Mouse (Mus musculus) intestine, postnatal 0 days (tissue): ENCODE data around the gene Ubtd2. TPM values are rescaled to one million over a fixed set of nuclear protein-coding genes. Genes with fewer than 3 reads are reported as not detected.
A peak's percentile ranks its signal among the peaks of the same experiment; 100 is the strongest.

Experiments
- ATAC-seq: fragments of 200-750 bp; cut with Nextera tagmentation; 2 replicates; pipeline ENCODE4 v1.8.0; 2017; ENCODE audit warnings: mild to moderate bottlenecking, moderate TSS enrichment, moderate library complexity
- H3K27ac ChIP-seq: fragments of 300-500 bp; sonication (generic); 2 replicates; pipeline ENCODE4 v1.5.1; 2014; ENCODE audit warnings: mild to moderate bottlenecking, low read depth, low read length, moderate library complexity
- H3K27me3 ChIP-seq: fragments of 300-500 bp; sonication (generic); replicated peaks from 2 replicates; pipeline ENCODE4 v1.6.1; 2014; ENCODE audit warnings: low read length, mixed read lengths; ENCODE audit not compliant: control insufficient read depth, insufficient read depth
- H3K36me3 ChIP-seq: fragments of 300-500 bp; sonication (generic); 2 replicates; pipeline ENCODE4 v1.6.1; 2014; ENCODE audit warnings: mild to moderate bottlenecking, moderate library complexity; ENCODE audit not compliant: control insufficient read depth, insufficient read depth
- H3K4me1 ChIP-seq: fragments of 300-500 bp; sonication (generic); replicated peaks from 2 replicates; pipeline ENCODE4 v1.6.1; 2014; ENCODE audit warnings: antibody characterized with exemption, low read length, mixed read lengths; ENCODE audit not compliant: control insufficient read depth, insufficient read depth
- H3K4me2 ChIP-seq: fragments of 300-500 bp; sonication (generic); replicated peaks from 2 replicates; pipeline ENCODE4 v1.6.1; 2014; ENCODE audit warnings: low read depth, mild to moderate bottlenecking, moderate library complexity
- H3K4me3 ChIP-seq: fragments of 300-500 bp; sonication (generic); 2 replicates; pipeline ENCODE4 v1.5.1; 2014; ENCODE audit warnings: low read depth, low read length
- H3K9ac ChIP-seq: fragments of 300-500 bp; sonication (generic); 2 replicates; pipeline ENCODE4 v1.6.1; 2014; ENCODE audit warnings: mild to moderate bottlenecking, low read depth, low read length
- H3K9me3 ChIP-seq: fragments of 300-500 bp; sonication (generic); 2 replicates; pipeline ENCODE4 v1.6.1; 2016; ENCODE audit warnings: mixed run types; ENCODE audit not compliant: control insufficient read depth
- CTCF ChIP-seq: sonication (generic); IDR thresholded peaks from 2 replicates; pipeline ENCODE4 v1.5.1; 2016; ENCODE audit warnings: low read depth, mild to moderate bottlenecking, control low read depth, antibody characterized with exemption, moderate library complexity
- WGBS: fragments of 180-500 bp; shearing (Covaris S2); extraction: QIAGEN DNeasy Blood & Tissue Kit; methylation state at CpG from one replicate; pipeline ENCODE4 v1.1.7; 2014; 5-methylcytosine and 5-hydroxymethylcytosine counted together
- polyA plus RNA-seq: library from polyadenylated mRNA; unstranded; fragments of >200 nt; fragmentation: Nextera tagmentation; extraction: Ambion mirVana; gene quantifications from 2 replicates; pipeline ENCODE4 v1.2.1, GENCODE M21; 2015

Gene Ubtd2
- polyA plus RNA-seq, 1 experiment from 2014 or later: 7.9 TPM

DNA sequence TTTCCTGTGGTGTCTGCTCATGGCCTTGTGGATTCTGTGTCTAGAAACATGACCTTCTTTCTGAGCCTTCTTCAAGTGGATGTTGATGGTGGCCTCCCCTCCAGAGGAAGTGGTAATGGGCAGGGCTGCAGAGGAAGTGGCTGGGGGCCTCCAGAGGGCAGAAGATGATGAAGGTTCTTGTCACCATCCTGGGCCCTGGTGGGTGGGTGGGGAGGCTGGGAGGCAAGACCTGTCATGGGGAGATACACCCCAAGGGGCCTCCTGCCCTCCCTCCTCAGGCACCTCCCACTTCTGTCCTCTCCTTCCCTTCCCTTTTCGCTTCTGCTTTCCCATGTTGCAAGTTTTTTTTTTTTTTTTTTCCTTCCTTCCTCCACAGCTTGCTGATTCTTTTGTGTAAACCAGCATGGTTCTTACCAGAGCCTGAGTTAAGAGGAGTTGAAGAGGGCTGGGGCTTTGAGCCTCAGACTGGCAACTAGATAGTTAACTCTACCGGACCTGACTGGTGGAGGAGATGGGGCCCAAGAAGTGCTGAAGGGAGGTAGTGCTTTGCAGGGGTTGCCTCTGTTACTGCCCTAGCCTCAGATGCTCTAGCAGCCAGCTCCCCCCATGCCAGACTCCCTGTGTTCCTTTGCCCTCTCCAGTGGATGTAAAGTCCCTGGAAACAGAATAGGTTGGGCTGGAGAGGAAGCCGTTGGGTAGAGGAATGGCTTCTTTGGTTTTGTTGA is 87.7 kb downstream of the Ubtd2 start:
- peaks cover 3% of the 10 kb centered on the region; the same call in 1 of the 2 replicates for H3K36me3 ChIP-seq
- ATAC-seq: no peak
- H3K9ac ChIP-seq: no peak overlapping the region
- no peaks in the 10 kb centered on the region for H3K27me3 ChIP-seq
- H3K4me1 ChIP-seq: no peaks in the 10 kb centered on the region
- no peak overlapping the region for H3K4me2 ChIP-seq
- no peak overlapping the region for H3K4me3 ChIP-seq
- no peak for TF ChIP-seq CTCF
- no peaks in the 10 kb centered on the region for H3K9me3 ChIP-seq
- H3K27ac ChIP-seq: 0 out of 2 replicates have a peak overlapping the region, but pooled peaks have one; percentile 9
- whole genome bisulfite sequencing: 51% methylated on average over 2 of the region's 3 CpGs

- Histone ChIP-seq H3K4me1 (no peaks in the 10 kb centered on the region), H3K36me3 (peaks cover 3% of the 10 kb centered on the region; the same call in 1 of the 2 replicates), H3K4me2 (no peak overlapping the region), H3K9me3 (no peaks in the 10 kb centered on the region), H3K27me3 (no peaks in the 10 kb centered on the region), H3K27ac (no peak overlapping the region), H3K4me3 (no peak overlapping the region), H3K9ac (no peak overlapping the region)
- TF ChIP-seq CTCF: no peak
- no peak for ATAC-seq
- 80% methylated on average over 6 of the region's 6 CpGs for WGBS
These were observed 88.9 kb downstream of the Ubtd2 start for GRCm38 (mm10) chr11:32544041-32544440.

DNA sequence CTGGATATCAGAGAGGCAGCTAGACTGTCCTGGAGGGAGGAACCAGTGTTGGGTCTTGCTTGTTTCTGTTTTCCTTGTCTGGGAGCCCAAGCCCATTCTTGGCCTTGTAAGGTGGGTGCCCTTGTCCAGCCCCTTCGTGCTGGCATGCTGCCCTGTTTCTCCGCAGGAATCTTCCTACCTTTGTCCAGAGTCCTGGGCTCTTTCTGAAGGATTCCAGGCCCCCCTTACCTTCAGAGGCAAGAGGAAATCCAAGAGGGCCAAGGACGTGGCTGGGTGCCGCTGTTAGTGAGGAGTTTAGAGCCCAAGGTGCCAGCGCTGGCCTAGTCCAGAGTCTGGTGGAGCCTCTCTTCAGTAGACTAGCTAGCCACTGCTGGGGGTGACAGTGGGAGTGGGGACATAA is 89.3 kb downstream of the Ubtd2 start:
- WGBS: 87% methylated on average over 5 of the region's 5 CpGs
- Histone ChIP-seq H3K27me3 (no peaks in the 10 kb centered on the region), H3K4me3 (no peak overlapping the region), H3K4me2 (no peak overlapping the region), H3K36me3 (peaks cover 3% of the 10 kb centered on the region; the same call in 1 of the 2 replicates), H3K27ac (no peak overlapping the region), H3K9ac (no peak overlapping the region), H3K9me3 (no peaks in the 10 kb centered on the region), H3K4me1 (no peaks in the 10 kb centered on the region)
- ATAC-seq: no peak
- no peak for TF ChIP-seq CTCF

- Histone ChIP-seq H3K9me3 (no peaks in the 10 kb centered on the region), H3K4me2 (no peak overlapping the region), H3K4me1 (no peaks in the 10 kb centered on the region), H3K27ac (no peak overlapping the region), H3K36me3 (peaks cover 3% of the 10 kb centered on the region; the same call in 1 of the 2 replicates), H3K27me3 (no peaks in the 10 kb centered on the region), H3K9ac (no peak overlapping the region), H3K4me3 (no peak overlapping the region)
- 87% methylated on average over 12 of the region's 12 CpGs for WGBS
- no peak for TF ChIP-seq CTCF
- ATAC-seq: no peak
These were observed 90.4 kb downstream of the Ubtd2 start for GRCm38 (mm10) chr11:32545605-32546004.

- Histone ChIP-seq H3K9me3 (no peaks in the 10 kb centered on the region), H3K4me3 (no peak overlapping the region), H3K4me2 (no peak overlapping the region), H3K9ac (no peak overlapping the region), H3K36me3 (peaks cover 3% of the 10 kb centered on the region; the same call in 1 of the 2 replicates), H3K27me3 (no peaks in the 10 kb centered on the region), H3K27ac (no peak overlapping the region), H3K4me1 (no peaks in the 10 kb centered on the region)
- no peak for ATAC-seq
- 59% methylated on average over 5 of the region's 5 CpGs for WGBS
- no peak for TF ChIP-seq CTCF
These were observed 91.3 kb downstream of the Ubtd2 start for GRCm38 (mm10) chr11:32546483-32546882.

GRCm38 (mm10) chr11:32547391-32547947 is 92.3 kb downstream of the Ubtd2 start:
- Histone ChIP-seq H3K36me3 (peaks cover 3% of the 10 kb centered on the region; the same call in 1 of the 2 replicates), H3K27ac (no peak overlapping the region), H3K4me2 (no peak overlapping the region), H3K4me1 (no peaks in the 10 kb centered on the region), H3K9me3 (no peaks in the 10 kb centered on the region), H3K9ac (no peak overlapping the region), H3K27me3 (no peaks in the 10 kb centered on the region), H3K4me3 (no peak overlapping the region)
- WGBS: 80% methylated on average over 10 of the region's 10 CpGs
- no peak for TF ChIP-seq CTCF
- ATAC-seq: no peak
